Mouse (Mus musculus) ES-E14 (cell line): ENCODE results near the gene Mrm3. TPM values are rescaled to one million over a fixed set of nuclear protein-coding genes. Genes with fewer than 3 reads are reported as not detected.
"Not testable (repeated sequence)": the region's sequence is repeated elsewhere in the genome, so short reads cannot be mapped to it uniquely, and the experiment has no call there.

Experiments used
- DNase-seq: peaks from one replicate; pipeline ENCODE4 v3.0.0-alpha.2; 2013; ENCODE audit warnings: low read depth, low spot score
- H3K27ac ChIP-seq: 2 replicates; pipeline ENCODE4 v1.5.1; 2012; ENCODE audit warnings: low read depth, mild to moderate bottlenecking, low read length, moderate library complexity, mixed read lengths; ENCODE audit not compliant: poor library complexity, insufficient read depth, severe bottlenecking
- H3K36me3 ChIP-seq: 2 replicates; pipeline ENCODE4 v1.6.1; 2012; ENCODE audit warnings: mild to moderate bottlenecking, low read length, moderate library complexity, mixed read lengths; ENCODE audit not compliant: control insufficient read depth, poor library complexity, insufficient read depth, severe bottlenecking
- H3K4me1 ChIP-seq, 2 experiments: fragments of 150-350 bp in 1 of 2; sonication (generic) in 1 of 2; 2 replicates each; pipeline ENCODE4 v1.6.1; 2012; ENCODE audit warnings: low read length in 2 of 2, mild to moderate bottlenecking in 1 of 2, mixed read lengths in 1 of 2; ENCODE audit not compliant: control insufficient read depth in 2 of 2, insufficient read depth in 2 of 2, poor library complexity in 1 of 2
- H3K4me3 ChIP-seq, 2 experiments: fragments of 150-350 bp in 1 of 2; sonication (generic) in 1 of 2; 2 replicates each; pipeline ENCODE4 v1.5.1; 2012; ENCODE audit warnings: low read length in 2 of 2, low read depth in 1 of 2, mild to moderate bottlenecking in 1 of 2, mixed read lengths in 1 of 2; ENCODE audit not compliant: insufficient read depth in 1 of 2, poor library complexity in 1 of 2, severe bottlenecking in 1 of 2
- H3K9ac ChIP-seq: 2 replicates; pipeline ENCODE4 v1.6.1; 2012; ENCODE audit warnings: low read depth, mild to moderate bottlenecking, low read length, mixed read lengths; ENCODE audit not compliant: poor library complexity, insufficient read depth, severe bottlenecking
- H3K9me3 ChIP-seq: fragments of 150-350 bp; sonication (generic); 2 replicates; pipeline ENCODE4 v1.6.1; 2012; ENCODE audit warnings: low read depth, mild to moderate bottlenecking, low read length; ENCODE audit not compliant: control insufficient read depth, insufficient read depth
- CHD2 ChIP-seq: IDR thresholded peaks from 2 replicates; pipeline ENCODE4 v1.6.1; 2014; ENCODE audit warnings: mild to moderate bottlenecking, low read depth, low read length, inconsistent platforms
- HCFC1 ChIP-seq: IDR thresholded peaks from 2 replicates; pipeline ENCODE4 v1.6.1; 2012; ENCODE audit warnings: low read length, inconsistent platforms, borderline replicate concordance; ENCODE audit not compliant: insufficient read depth
- MAFK ChIP-seq: IDR thresholded peaks from 2 replicates; pipeline ENCODE4 v1.6.1; 2014; ENCODE audit warnings: mild to moderate bottlenecking, low read depth, low read length, inconsistent platforms; ENCODE audit not compliant: insufficient read depth
- ZC3H11A ChIP-seq: IDR thresholded peaks from 2 replicates; pipeline ENCODE4 v1.6.1; 2012; ENCODE audit warnings: low read depth, mild to moderate bottlenecking, inconsistent platforms, low read length, borderline replicate concordance
- ZNF384 ChIP-seq: IDR thresholded peaks from 2 replicates; pipeline ENCODE4 v1.6.1; 2012; ENCODE audit warnings: low read depth, low read length, inconsistent platforms
- in situ Hi-C, 2 experiments: fragments of 600-800 bp; cut with MboI; formaldehyde crosslinking; loops; one replicate each; pipeline ENCODE4 v1.15.1; 2025; ENCODE audit warnings: low sequenced_read_pairs in 2 of 2, inconsistent platforms in 1 of 2; ENCODE audit not compliant: unreplicated experiment in 2 of 2
- total RNA-seq: library from RNA; depleted of rRNA; stranded (reverse); fragments of 300-350 nt; gene quantifications from 2 replicates; pipeline ENCODE4 v1.2.3, GENCODE M21; 2012

The Mrm3 gene
- total RNA-seq, 1 experiment = 20.2 TPM

- Histone ChIP-seq H3K4me3 (no peak overlapping the region), H3K27ac (no peak overlapping the region), H3K4me1 (no peaks in the 10 kb centered on the region), H3K36me3 (peaks cover 8% of the 10 kb centered on the region), H3K9me3 (no peaks in the 10 kb centered on the region), H3K9ac (no peak overlapping the region)
- DNase-seq = no peak
- in situ Hi-C loops = no loop called here
- TF ChIP-seq MAFK (no peak), ZC3H11A (no peak), CHD2 (no peak), HCFC1 (no peak), ZNF384 (no peak)
These were observed 36.7 kb upstream of the Mrm3 start for GRCm38 (mm10) chr11:76206793-76207192.

DNA sequence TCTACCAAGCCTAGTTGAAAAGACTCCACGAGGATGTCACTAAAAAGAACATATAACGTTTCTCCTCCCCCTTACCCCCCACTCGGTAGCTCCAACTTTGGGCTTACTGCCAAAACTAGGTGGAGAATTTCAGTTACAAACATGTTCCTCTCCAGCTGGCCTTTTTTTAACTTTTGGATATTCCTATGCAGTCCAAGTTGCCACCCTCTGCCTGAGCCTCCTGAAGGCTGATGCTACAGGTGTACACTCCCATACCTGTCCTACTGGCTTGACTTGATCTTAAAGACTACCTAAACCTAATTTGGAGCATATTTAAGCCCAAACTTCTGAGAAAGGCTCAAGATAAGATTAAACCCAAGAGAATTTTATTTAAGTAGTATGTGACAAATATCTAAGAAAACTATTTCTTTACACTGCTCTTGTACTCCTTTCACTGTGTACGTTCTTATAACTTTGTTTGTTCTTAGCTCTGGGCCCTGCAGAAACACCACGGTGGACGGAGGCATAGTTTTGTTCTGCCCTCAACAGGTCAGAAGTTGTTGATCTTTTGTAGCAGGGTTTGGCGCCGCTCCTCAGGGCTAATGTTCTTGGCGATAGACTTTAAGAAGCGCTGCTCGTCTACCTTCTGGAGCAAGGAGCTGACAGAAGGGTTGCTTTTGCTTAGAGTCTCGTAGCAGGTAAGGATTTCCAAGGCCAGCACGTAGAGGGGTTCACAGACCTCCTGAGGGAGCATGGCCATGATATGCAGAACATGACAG is 33.1 kb upstream of the Mrm3 start:
- no peak overlapping the region for H3K9ac ChIP-seq
- peaks cover 33% of the 10 kb centered on the region for H3K36me3 ChIP-seq
- DNase-seq = no peak
- in situ Hi-C loops = no loop called here
- no peak overlapping the region for H3K27ac ChIP-seq
- no peaks in the 10 kb centered on the region for H3K9me3 ChIP-seq
- no peak for TF ChIP-seq HCFC1
- no peak for TF ChIP-seq MAFK
- no peak for TF ChIP-seq CHD2
- no peak overlapping the region for H3K4me3 ChIP-seq
- no peaks in the 10 kb centered on the region for H3K4me1 ChIP-seq

- in situ Hi-C loops, H3K4me3 ChIP-seq, H3K27ac ChIP-seq, H3K9ac ChIP-seq, DNase-seq, H3K4me1 ChIP-seq, H3K9me3 ChIP-seq: not testable (repeated sequence)
- peaks cover 38% of the 10 kb centered on the region for H3K36me3 ChIP-seq
These were observed 31.9 kb upstream of the Mrm3 start for GRCm38 (mm10) chr11:76211595-76211994.

DNA sequence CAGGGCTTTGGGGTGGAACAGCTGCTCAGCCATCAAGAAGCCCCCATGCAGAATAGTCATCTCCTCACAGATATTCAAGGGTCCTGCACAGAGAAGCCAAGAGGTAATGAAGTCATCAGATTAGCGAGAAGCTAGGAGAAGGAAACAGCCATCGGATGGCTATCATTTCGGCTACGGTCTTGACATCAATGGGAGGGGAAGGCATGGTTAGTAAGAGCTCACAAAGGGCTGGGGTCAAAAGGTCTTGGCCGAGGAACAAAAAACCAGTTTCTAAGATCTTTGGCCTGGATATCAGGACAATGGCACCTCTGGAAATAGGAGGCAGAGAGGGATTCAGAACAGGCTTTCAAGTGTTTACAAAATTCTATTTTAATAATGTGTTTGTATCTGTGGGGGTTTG is 29.7 kb upstream of the Mrm3 start:
- no peak overlapping the region for H3K9ac ChIP-seq
- in situ Hi-C loops = no loop called here
- peaks cover 0 to 6% of the 10 kb centered on the region in 2 experiments; a peak in 1 of 4 replicates for H3K4me1 ChIP-seq
- TF ChIP-seq HCFC1 = no peak
- no peak for TF ChIP-seq ZC3H11A
- TF ChIP-seq MAFK = no peak
- TF ChIP-seq CHD2 = no peak
- TF ChIP-seq ZNF384 = no peak
- DNase-seq = no peak
- no peak overlapping the region for H3K27ac ChIP-seq
- H3K9me3 ChIP-seq = no peaks in the 10 kb centered on the region
- no peak overlapping the region for H3K4me3 ChIP-seq
- peaks cover 38% of the 10 kb centered on the region for H3K36me3 ChIP-seq

DNA sequence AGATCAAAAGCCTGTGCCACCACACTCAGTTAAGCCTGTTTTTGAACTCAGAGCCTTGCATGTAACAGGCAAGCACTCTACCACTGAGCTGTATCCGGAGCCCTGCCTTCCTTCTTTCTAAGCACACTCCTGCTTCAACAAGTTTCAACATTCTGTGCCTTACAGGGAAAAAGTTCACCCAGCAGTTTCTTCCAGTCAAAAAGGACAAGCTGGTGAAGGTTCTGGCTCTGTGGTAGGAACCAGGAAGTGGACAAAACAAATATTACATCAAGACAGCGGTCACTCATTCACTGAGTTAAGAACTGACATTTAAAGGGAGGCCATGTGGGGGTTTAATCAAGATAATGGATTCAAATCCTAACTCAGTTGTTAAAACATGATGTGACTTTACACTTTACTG is 28.5 kb upstream of the Mrm3 start:
- Histone ChIP-seq H3K9me3 (no peaks in the 10 kb centered on the region), H3K4me3 (no peak overlapping the region), H3K9ac (no peak overlapping the region), H3K27ac (no peak overlapping the region), H3K36me3 (peaks cover 38% of the 10 kb centered on the region), H3K4me1 (peaks cover 0 to 6% of the 10 kb centered on the region in 2 experiments; a peak in 1 of 4 replicates)
- in situ Hi-C loops = no loop called here
- TF ChIP-seq MAFK = no peak
- TF ChIP-seq CHD2 = no peak
- no peak for TF ChIP-seq ZC3H11A
- TF ChIP-seq HCFC1 = no peak
- no peak for TF ChIP-seq ZNF384
- no peak for DNase-seq
